Mouse (Mus musculus) forebrain, postnatal 0 days (tissue): ENCODE results near the gene Dlgap3. TPM values are rescaled to one million over a fixed set of nuclear protein-coding genes. Genes with fewer than 3 reads are reported as not detected.

Experiments used
- ATAC-seq: fragments of 200-750 bp; cut with Nextera tagmentation; 2 replicates; pipeline ENCODE4 v1.8.0; 2017; ENCODE audit warnings: mild to moderate bottlenecking, moderate library complexity
- DNase-seq: peaks from one replicate; pipeline ENCODE4 v3.0.0-alpha.2; 2015
- H3K27ac ChIP-seq: fragments of 300-500 bp; sonication (generic); 2 replicates; pipeline ENCODE4 v1.5.1; 2014; ENCODE audit warnings: low read depth, mild to moderate bottlenecking, antibody characterized with exemption, low read length, moderate library complexity, mixed read lengths
- H3K27me3 ChIP-seq: fragments of 300-500 bp; sonication (generic); 2 replicates; pipeline ENCODE4 v1.6.1; 2014; ENCODE audit warnings: mild to moderate bottlenecking, low read length, mixed read lengths; ENCODE audit not compliant: insufficient read depth
- H3K36me3 ChIP-seq: fragments of 300-500 bp; sonication (generic); 2 replicates; pipeline ENCODE4 v1.6.1; 2014; ENCODE audit warnings: mild to moderate bottlenecking, moderate library complexity; ENCODE audit not compliant: insufficient read depth
- H3K4me1 ChIP-seq: fragments of 300-500 bp; sonication (generic); 2 replicates; pipeline ENCODE4 v1.6.1; 2014; ENCODE audit warnings: antibody characterized with exemption; ENCODE audit not compliant: insufficient read depth
- H3K4me2 ChIP-seq: fragments of 300-500 bp; sonication (generic); 2 replicates; pipeline ENCODE4 v1.6.1; 2014; ENCODE audit warnings: low read depth, mild to moderate bottlenecking, moderate library complexity
- H3K4me3 ChIP-seq: fragments of 300-500 bp; sonication (generic); 2 replicates; pipeline ENCODE4 v1.5.1; 2014; ENCODE audit warnings: low read depth, low read length, mixed read lengths
- H3K9ac ChIP-seq: fragments of 300-500 bp; sonication (generic); 2 replicates; pipeline ENCODE4 v1.6.1; 2014; ENCODE audit warnings: mild to moderate bottlenecking
- H3K9me3 ChIP-seq: fragments of 300-500 bp; sonication (generic); 2 replicates; pipeline ENCODE4 v1.6.1; 2016; ENCODE audit warnings: low read length
- CTCF ChIP-seq: sonication (generic); IDR thresholded peaks from 2 replicates; pipeline ENCODE4 v1.5.1; 2016; ENCODE audit warnings: antibody characterized with exemption, control low read depth, low read depth
- WGBS: fragments of 180-500 bp; shearing (Covaris S2); extraction: QIAGEN DNeasy Blood & Tissue Kit; methylation state at CpG from one replicate; pipeline ENCODE4 v1.1.7; 2014; 5-methylcytosine and 5-hydroxymethylcytosine counted together
- polyA plus RNA-seq: library from polyadenylated mRNA; unstranded; fragments of >200 nt; fragmentation: Nextera tagmentation; extraction: Ambion mirVana; gene quantifications from 2 replicates; pipeline ENCODE4 v1.2.1, GENCODE M21; 2015
- total RNA-seq: library from RNA; depleted of rRNA; stranded (reverse); fragments of >200 nt; gene quantifications from 2 replicates; pipeline ENCODE4 v1.2.3, GENCODE M21; 2014

Gene Dlgap3
- total and polyA plus RNA-seq, 2 experiments from 2014 or later, result 28.0 to 85.5 TPM

DNA sequence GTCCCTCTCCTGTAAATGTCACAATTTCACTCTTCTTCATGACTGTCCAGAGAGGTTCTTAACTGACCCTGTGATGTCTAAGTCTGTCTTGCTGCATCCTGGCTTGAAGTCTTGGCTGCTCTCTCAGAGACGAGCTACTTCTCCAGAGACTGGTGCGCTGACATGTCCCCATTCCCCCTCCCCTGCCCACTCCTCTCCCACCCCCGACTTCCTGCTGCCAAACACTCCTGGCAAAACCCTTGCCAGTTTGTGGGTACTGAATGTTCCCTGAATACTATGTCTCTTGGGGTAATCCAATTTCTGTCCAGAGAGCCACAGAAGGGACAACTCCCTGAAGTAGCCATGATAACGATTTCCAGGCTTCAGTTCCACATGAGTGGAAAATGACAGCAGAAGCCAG lies 57.1 kb downstream of the Dlgap3 start:
- no peak overlapping the region for H3K4me3 ChIP-seq
- H3K4me2 ChIP-seq, result no peak overlapping the region
- H3K9me3 ChIP-seq, result no peaks in the 10 kb centered on the region
- no peaks in the 10 kb centered on the region for H3K27me3 ChIP-seq
- DNase-seq (no peak), ATAC-seq (no peak)
- no peaks in the 10 kb centered on the region for H3K36me3 ChIP-seq
- TF ChIP-seq CTCF, result no peak
- 0 out of 2 replicates have a peak, but pooled peaks cover 3% of the 10 kb centered on the region for H3K4me1 ChIP-seq
- WGBS, result 31% methylated on average over 4 of the region's 4 CpGs
- H3K27ac ChIP-seq, result no peak overlapping the region
- no peak overlapping the region for H3K9ac ChIP-seq

DNA sequence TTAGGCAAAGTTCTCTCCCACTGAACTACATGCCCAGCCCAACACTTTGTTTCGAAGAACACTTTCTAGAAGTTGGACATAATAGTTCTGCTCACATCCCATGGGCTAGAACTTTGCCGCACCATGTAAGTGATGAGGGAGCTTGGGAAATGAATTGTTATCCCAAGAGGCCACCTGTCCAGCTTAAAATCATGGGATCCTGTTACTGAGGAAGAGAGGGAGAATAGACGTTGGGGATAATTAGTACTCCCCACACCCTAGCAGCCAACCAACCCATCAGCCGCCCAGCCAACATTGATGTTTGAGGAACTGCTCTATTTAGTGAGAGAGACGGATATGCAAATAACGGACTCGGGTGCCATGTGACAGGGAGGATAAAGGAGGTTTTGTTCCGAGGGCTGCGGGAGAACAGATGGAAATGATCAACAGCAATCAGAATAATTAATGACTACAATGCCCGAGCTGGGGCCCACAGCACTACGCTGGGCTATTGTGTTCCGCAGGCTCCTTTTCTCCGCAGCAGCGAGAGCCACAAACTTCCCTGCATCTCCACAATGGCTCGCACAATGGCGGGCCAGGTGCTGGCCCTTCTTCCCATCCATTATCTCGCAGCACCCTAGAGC lies 58.2 kb downstream of the Dlgap3 start:
- H3K36me3 ChIP-seq, result no peaks in the 10 kb centered on the region
- peak overlapping the region; percentile 23 for H3K4me2 ChIP-seq
- no peak overlapping the region for H3K4me3 ChIP-seq
- peaks cover 10% of the 10 kb centered on the region for H3K4me1 ChIP-seq
- ATAC-seq (peak; percentile 71), DNase-seq (peak; percentile 55)
- no peaks in the 10 kb centered on the region for H3K27me3 ChIP-seq
- H3K27ac ChIP-seq, result peak overlapping the region; percentile 64; the same call in 1 of the 2 replicates
- 12% methylated on average over 17 of the region's 17 CpGs for WGBS
- TF ChIP-seq CTCF, result no peak
- H3K9me3 ChIP-seq, result no peaks in the 10 kb centered on the region
- no peak overlapping the region for H3K9ac ChIP-seq

DNA sequence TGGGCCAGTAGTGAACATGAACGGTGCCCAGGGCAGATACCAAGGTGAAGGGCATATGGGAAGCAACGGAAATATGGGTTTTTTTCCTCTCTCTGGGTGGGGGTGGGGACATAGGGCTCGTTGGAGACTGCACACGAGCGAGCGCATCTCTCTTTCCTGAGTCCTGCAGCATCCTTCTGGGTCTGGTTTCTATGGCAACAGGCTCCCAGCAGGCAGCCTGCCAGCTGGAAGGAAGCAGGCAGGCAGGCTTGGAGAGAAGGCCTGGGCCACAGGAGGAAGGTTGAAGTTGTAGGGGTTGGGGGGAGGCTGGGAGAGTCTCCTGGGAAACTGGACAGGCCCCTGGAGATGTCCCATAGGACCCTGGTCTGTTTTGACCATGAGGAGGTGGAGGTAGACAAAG lies 63.0 kb downstream of the Dlgap3 start:
- H3K9me3 ChIP-seq, result no peaks in the 10 kb centered on the region
- peak overlapping the region; percentile 35; the same call in 1 of the 2 replicates for H3K9ac ChIP-seq
- no peak overlapping the region for H3K4me3 ChIP-seq
- no peak for TF ChIP-seq CTCF
- no peaks in the 10 kb centered on the region; the same call in 1 of the 2 replicates for H3K36me3 ChIP-seq
- no peaks in the 10 kb centered on the region for H3K27me3 ChIP-seq
- H3K4me1 ChIP-seq, result peaks cover 18% of the 10 kb centered on the region
- DNase-seq (peak; percentile 95), ATAC-seq (peak; percentile 77)
- peak overlapping the region; percentile 88 for H3K27ac ChIP-seq
- peak overlapping the region; percentile 38 for H3K4me2 ChIP-seq
- WGBS, result 4% methylated on average over 6 of the region's 6 CpGs

DNA sequence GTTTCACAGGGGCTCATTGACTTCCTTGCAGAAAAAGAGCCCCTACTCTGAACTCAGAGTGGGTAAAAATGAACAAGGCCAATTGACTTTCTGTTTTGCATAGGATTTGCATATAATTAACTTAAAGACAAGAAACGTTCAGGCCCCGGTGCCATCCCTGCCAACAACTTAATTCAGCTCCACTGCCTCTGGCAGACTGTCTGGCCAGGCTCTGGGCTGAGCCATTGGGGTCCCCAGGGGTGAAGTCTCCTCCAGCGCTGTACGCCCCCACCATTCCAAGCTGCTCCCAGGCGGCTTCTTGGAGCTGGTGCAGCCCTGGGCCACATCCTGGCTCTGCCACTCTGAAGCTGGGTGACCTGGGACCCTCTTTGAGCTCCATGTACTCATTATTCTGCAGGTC lies 63.5 kb downstream of the Dlgap3 start:
- H3K9ac ChIP-seq, result no peak overlapping the region
- peak; percentile 70 for DNase-seq
- 21% methylated on average over 5 of the region's 5 CpGs for WGBS

DNA sequence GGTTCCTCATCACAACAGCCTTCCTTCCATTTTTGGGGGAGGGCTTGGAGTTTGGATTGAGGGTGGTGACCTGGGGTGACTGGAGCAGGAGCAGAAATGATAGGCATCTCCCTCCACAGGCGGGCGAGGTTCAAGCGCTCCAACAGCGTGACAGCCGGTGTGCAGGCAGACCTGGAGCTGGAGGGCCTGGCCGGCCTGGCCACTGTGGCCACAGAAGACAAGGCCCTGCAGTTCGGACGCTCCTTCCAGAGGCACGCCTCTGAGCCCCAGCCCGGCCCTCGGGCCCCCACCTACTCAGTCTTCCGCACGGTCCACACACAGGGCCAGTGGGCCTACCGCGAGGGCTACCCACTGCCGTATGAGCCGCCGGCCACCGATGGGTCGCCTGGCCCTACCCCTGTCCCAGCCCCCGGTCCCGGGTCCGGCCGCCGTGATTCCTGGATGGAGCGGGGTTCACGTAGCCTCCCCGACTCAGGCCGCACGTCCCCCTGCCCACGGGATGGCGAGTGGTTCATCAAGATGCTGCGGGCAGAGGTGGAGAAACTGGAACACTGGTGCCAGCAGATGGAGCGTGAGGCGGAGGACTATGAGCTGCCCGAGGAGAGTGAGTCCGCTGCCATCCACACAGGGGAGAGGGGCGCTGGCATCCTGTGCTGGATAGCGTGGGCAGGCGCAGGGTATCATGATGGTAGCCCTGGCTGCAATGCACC lies 64.6 kb downstream of the Dlgap3 start:
- ATAC-seq (no peak), DNase-seq (no peak)
- no peak overlapping the region for H3K4me3 ChIP-seq
- no peak overlapping the region for H3K27ac ChIP-seq
- no peak overlapping the region for H3K9ac ChIP-seq
- peaks cover 18% of the 10 kb centered on the region for H3K4me1 ChIP-seq
- TF ChIP-seq CTCF, result no peak
- 92% methylated on average over 40 of the region's 40 CpGs for WGBS
- no peaks in the 10 kb centered on the region for H3K9me3 ChIP-seq
- no peaks in the 10 kb centered on the region for H3K27me3 ChIP-seq
- H3K4me2 ChIP-seq, result no peak overlapping the region
- no peaks in the 10 kb centered on the region; the same call in 1 of the 2 replicates for H3K36me3 ChIP-seq

More for the DNA sequence above, 63.5 kb downstream of the Dlgap3 start:
- Histone ChIP-seq H3K36me3 (no peaks in the 10 kb centered on the region; the same call in 1 of the 2 replicates), H3K4me1 (peaks cover 18% of the 10 kb centered on the region), H3K27me3 (no peaks in the 10 kb centered on the region), H3K27ac (peak overlapping the region; percentile 88), H3K9me3 (no peaks in the 10 kb centered on the region), H3K4me3 (no peak overlapping the region), H3K4me2 (peak overlapping the region; percentile 38)
- peak; percentile 50 for ATAC-seq
- no peak for TF ChIP-seq CTCF

DNA sequence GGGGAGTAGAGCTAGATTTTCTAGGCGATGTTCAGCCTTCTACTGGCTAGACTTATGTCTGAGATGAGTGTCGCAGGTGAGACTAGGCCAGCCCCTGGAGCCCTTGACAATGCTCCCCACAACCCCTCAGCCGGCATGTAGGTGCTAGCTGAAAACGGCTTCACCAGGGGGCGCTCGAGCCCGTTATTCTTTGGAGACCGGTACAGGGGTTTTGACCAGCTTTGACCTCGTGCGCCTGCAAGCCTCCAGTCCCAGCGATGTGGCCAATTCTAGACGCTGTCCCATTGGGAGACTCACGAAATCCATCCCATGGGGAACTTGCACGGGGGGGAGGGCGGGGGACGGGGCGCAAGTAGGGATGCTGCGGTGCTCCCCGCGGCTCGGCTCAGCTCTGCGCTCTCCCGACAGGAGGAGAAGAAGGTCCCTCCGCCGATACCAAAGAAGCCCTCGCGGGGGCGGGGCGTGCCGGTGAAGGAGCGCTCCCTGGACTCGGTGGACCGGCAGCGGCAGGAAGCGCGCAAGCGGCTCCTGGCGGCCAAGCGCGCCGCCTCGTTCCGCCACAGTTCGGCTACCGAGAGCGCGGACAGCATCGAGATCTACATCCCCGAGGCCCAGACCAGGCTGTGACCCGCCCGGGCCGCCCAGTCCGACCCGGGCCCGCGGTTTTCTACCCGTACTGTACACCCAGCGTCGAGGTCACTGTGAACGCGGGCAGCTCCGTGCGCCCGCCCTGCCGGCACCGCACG lies 66.9 kb downstream of the Dlgap3 start:
- peaks cover 18% of the 10 kb centered on the region for H3K4me1 ChIP-seq
- ATAC-seq, result peak; percentile 74
- peak; percentile 63 for TF ChIP-seq CTCF
- DNase-seq, result peak; percentile 89
- H3K4me2 ChIP-seq, result peak overlapping the region; percentile 98
- peak overlapping the region; percentile 51 for H3K4me3 ChIP-seq
- no peaks in the 10 kb centered on the region for H3K27me3 ChIP-seq
- no peaks in the 10 kb centered on the region; the same call in 1 of the 2 replicates for H3K36me3 ChIP-seq
- 2% methylated on average over 67 of the region's 67 CpGs for WGBS
- H3K9ac ChIP-seq, result peak overlapping the region; percentile 67
- no peaks in the 10 kb centered on the region for H3K9me3 ChIP-seq
- H3K27ac ChIP-seq, result peak overlapping the region; percentile 75
